Mouse (Mus musculus) intestine, embryonic 15.5 days (tissue): Measurements from ENCODE around the gene Slco4a1. TPM values are rescaled to one million over a fixed set of nuclear protein-coding genes. Genes with fewer than 3 reads are reported as not detected.
A peak's percentile ranks its signal among the peaks of the same experiment; 100 is the strongest.

ENCODE experiments used
- ATAC-seq: fragments of 200-750 bp; cut with Nextera tagmentation; 2 replicates; pipeline ENCODE4 v1.8.0; 2017; ENCODE audit warnings: moderate TSS enrichment, moderate library complexity
- H3K27ac ChIP-seq: fragments of 300-500 bp; sonication (generic); 2 replicates; pipeline ENCODE4 v1.5.1; 2015; ENCODE audit warnings: mild to moderate bottlenecking, inconsistent platforms
- H3K27me3 ChIP-seq: fragments of 300-500 bp; sonication (generic); replicated peaks from 2 replicates; pipeline ENCODE4 v1.6.1; 2015; ENCODE audit warnings: inconsistent platforms
- H3K36me3 ChIP-seq: fragments of 300-500 bp; sonication (generic); 2 replicates; pipeline ENCODE4 v1.6.1; 2015; ENCODE audit warnings: inconsistent platforms
- H3K4me1 ChIP-seq: fragments of 300-500 bp; sonication (generic); replicated peaks from 2 replicates; pipeline ENCODE4 v1.6.1; 2015; ENCODE audit warnings: inconsistent platforms
- H3K4me2 ChIP-seq: fragments of 300-500 bp; sonication (generic); replicated peaks from 2 replicates; pipeline ENCODE4 v1.6.1; 2015; ENCODE audit warnings: mild to moderate bottlenecking, inconsistent platforms
- H3K4me3 ChIP-seq: fragments of 300-500 bp; sonication (generic); replicated peaks from 2 replicates; pipeline ENCODE4 v1.5.1; 2015; ENCODE audit warnings: inconsistent platforms
- H3K9ac ChIP-seq: fragments of 300-500 bp; sonication (generic); 2 replicates; pipeline ENCODE4 v1.6.1; 2015; ENCODE audit warnings: inconsistent platforms
- H3K9me3 ChIP-seq: fragments of 300-500 bp; sonication (generic); 2 replicates; pipeline ENCODE4 v1.6.1; 2016; ENCODE audit warnings: inconsistent platforms
- WGBS: fragments of 180-500 bp; shearing (Covaris S2); methylation state at CpG from one replicate; pipeline ENCODE4 v1.1.7; 2015; 5-methylcytosine and 5-hydroxymethylcytosine counted together
- polyA plus RNA-seq: library from polyadenylated mRNA; unstranded; fragments of >200 nt; fragmentation: Nextera tagmentation; extraction: Ambion mirVana; gene quantifications from 2 replicates; pipeline ENCODE4 v1.2.1, GENCODE M21; 2015

Slco4a1 gene
- polyA plus RNA-seq, 1 experiment from 2014 or later: 2.3 TPM

DNA sequence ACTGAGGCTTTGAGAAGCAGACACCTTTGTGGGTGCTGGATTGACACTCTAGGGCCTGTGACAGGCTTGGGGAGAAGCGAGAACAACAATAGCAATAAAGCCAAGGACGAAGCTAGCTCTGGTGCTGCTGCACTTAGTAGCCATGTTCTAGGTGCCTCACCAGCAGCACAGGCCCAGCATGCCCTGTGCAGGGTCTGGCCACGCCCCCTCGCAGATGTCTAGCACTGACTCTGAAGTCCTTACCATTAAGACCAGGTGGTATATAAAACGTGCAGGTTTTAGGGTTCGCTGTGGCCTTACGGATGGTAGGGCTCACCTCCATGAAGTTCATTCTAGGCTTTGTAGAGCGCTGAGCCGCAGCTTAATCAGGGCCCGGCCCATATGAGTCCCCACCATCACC, 23.3 kb upstream of the Slco4a1 start:
- H3K9ac ChIP-seq: no peak overlapping the region
- no peak overlapping the region for H3K4me3 ChIP-seq
- H3K27ac ChIP-seq: no peak overlapping the region
- no peaks in the 10 kb centered on the region; the same call in 1 of the 2 replicates for H3K27me3 ChIP-seq
- no peaks in the 10 kb centered on the region for H3K36me3 ChIP-seq
- ATAC-seq: no peak
- no peak overlapping the region for H3K4me2 ChIP-seq
- no peaks in the 10 kb centered on the region for H3K4me1 ChIP-seq
- 68% methylated on average over 10 of the region's 10 CpGs for WGBS
- H3K9me3 ChIP-seq: no peaks in the 10 kb centered on the region

DNA sequence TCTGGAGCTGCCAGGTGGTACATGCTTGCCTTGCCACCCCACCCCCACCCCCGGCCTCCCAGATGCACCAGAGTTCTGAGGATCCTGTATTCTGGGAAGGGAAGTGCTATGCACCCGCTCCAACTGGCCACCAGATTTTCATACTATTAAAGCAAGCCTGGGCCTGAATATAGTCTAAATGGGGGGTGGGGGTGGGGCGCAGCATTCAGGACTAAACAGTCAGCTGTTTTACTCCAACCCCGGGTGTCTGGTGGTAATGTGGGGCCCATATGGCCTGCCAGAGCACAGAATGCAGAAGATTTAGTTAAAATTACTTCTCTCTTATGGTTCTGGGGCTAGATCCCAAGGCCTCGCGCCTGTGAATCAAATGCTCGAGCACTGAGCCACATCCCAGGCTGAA, 22.7 kb upstream of the Slco4a1 start:
- Histone ChIP-seq H3K9ac (no peak overlapping the region), H3K9me3 (no peaks in the 10 kb centered on the region), H3K27me3 (no peaks in the 10 kb centered on the region; the same call in 1 of the 2 replicates), H3K4me2 (no peak overlapping the region), H3K4me3 (no peak overlapping the region), H3K36me3 (no peaks in the 10 kb centered on the region), H3K4me1 (no peaks in the 10 kb centered on the region), H3K27ac (no peak overlapping the region)
- WGBS: 72% methylated on average over 7 of the region's 7 CpGs
- ATAC-seq: no peak

GRCm38 (mm10) chr2:180435341-180435926, 20.6 kb upstream of the Slco4a1 start:
- H3K27me3 ChIP-seq: no peaks in the 10 kb centered on the region
- H3K9ac ChIP-seq: no peak overlapping the region
- no peaks in the 10 kb centered on the region for H3K4me1 ChIP-seq
- H3K4me2 ChIP-seq: no peak overlapping the region
- H3K27ac ChIP-seq: no peak overlapping the region
- no peak overlapping the region for H3K4me3 ChIP-seq
- 51% methylated on average over 4 of the region's 4 CpGs for WGBS
- H3K36me3 ChIP-seq: no peaks in the 10 kb centered on the region
- no peak for ATAC-seq
- H3K9me3 ChIP-seq: no peaks in the 10 kb centered on the region

- no peak for ATAC-seq
- no peak overlapping the region for H3K27ac ChIP-seq
- 57% methylated on average over 5 of the region's 5 CpGs for WGBS
Measured at GRCm38 (mm10) chr2:180437149-180437864, 18.7 kb upstream of the Slco4a1 start.

GRCm38 (mm10) chr2:180439791-180440190, 16.3 kb upstream of the Slco4a1 start:
- no peaks in the 10 kb centered on the region for H3K9me3 ChIP-seq
- H3K9ac ChIP-seq: no peak overlapping the region
- H3K4me2 ChIP-seq: no peak overlapping the region
- no peaks in the 10 kb centered on the region for H3K36me3 ChIP-seq
- no peak for ATAC-seq
- no peak overlapping the region for H3K4me3 ChIP-seq
- no peaks in the 10 kb centered on the region for H3K27me3 ChIP-seq
- WGBS: 69% methylated on average over 3 of the region's 3 CpGs
- no peak overlapping the region for H3K27ac ChIP-seq
- no peaks in the 10 kb centered on the region for H3K4me1 ChIP-seq

More at GRCm38 (mm10) chr2:180437149-180437864, 18.7 kb upstream of the Slco4a1 start:
- H3K4me3 ChIP-seq: no peak overlapping the region
- H3K4me1 ChIP-seq: no peaks in the 10 kb centered on the region
- no peaks in the 10 kb centered on the region for H3K9me3 ChIP-seq
- H3K4me2 ChIP-seq: no peak overlapping the region
- no peaks in the 10 kb centered on the region for H3K36me3 ChIP-seq
- no peak overlapping the region for H3K9ac ChIP-seq
- H3K27me3 ChIP-seq: no peaks in the 10 kb centered on the region

GRCm38 (mm10) chr2:180440596-180441332, 15.3 kb upstream of the Slco4a1 start:
- Histone ChIP-seq H3K4me2 (no peak overlapping the region), H3K4me3 (no peak overlapping the region), H3K36me3 (no peaks in the 10 kb centered on the region), H3K27me3 (no peaks in the 10 kb centered on the region), H3K9me3 (no peaks in the 10 kb centered on the region), H3K4me1 (no peaks in the 10 kb centered on the region), H3K9ac (no peak overlapping the region), H3K27ac (no peak overlapping the region)
- ATAC-seq: no peak
- WGBS: 59% methylated on average over 9 of the region's 9 CpGs

DNA sequence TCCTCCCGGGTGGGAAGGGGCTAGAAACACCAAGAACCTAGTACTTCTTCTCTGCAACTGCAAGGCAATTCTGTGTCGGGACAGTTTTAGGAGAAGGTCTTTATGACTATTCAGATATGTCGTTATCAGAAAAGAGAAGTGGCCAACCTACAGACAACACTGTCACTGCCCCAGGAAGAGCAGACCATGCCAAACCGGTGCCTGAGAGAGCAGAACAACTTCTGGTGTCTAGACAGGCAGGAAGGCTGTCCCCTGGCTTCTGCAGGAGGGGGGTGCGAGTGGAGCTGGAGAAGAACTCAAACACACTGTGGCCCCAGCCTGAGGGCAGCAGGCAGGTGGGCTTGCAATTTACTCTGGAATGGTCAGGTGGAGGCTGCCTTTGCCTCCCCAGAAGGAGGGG, 14.0 kb upstream of the Slco4a1 start:
- H3K4me2 ChIP-seq: no peak overlapping the region
- no peaks in the 10 kb centered on the region for H3K27me3 ChIP-seq
- no peaks in the 10 kb centered on the region for H3K9me3 ChIP-seq
- H3K4me1 ChIP-seq: no peaks in the 10 kb centered on the region
- ATAC-seq: no peak
- 59% methylated on average over 5 of the region's 5 CpGs for WGBS
- no peaks in the 10 kb centered on the region for H3K36me3 ChIP-seq
- H3K27ac ChIP-seq: no peak overlapping the region
- no peak overlapping the region for H3K4me3 ChIP-seq
- no peak overlapping the region for H3K9ac ChIP-seq

DNA sequence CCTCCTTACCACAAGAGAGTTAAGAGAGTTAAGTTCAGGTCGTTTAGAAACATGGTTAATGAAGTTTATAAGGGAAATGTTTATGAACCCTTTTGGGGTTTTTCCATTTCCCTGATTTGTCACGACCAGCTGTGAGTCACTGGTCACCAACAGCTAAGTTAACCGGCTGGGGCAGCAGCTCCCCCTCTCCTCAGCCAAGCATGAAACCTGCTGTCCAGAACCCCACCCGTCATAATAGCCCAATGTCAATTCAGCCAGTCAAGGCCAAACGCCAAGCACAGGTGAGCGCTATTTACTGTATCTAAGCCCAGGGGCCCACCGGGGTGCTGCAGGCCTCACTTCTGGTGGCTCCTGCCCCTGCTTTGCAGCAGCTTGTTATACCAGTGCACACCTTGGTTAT, 12.2 kb upstream of the Slco4a1 start:
- Histone ChIP-seq H3K4me1 (no peaks in the 10 kb centered on the region), H3K4me3 (no peak overlapping the region), H3K27me3 (no peaks in the 10 kb centered on the region), H3K9me3 (no peaks in the 10 kb centered on the region), H3K27ac (no peak overlapping the region), H3K36me3 (no peaks in the 10 kb centered on the region), H3K4me2 (no peak overlapping the region), H3K9ac (no peak overlapping the region)
- peak; percentile 60; the same call in 1 of the 2 replicates for ATAC-seq
- 41% methylated on average over 7 of the region's 7 CpGs for WGBS

- H3K4me2 ChIP-seq: no peak overlapping the region
- no peak overlapping the region for H3K27ac ChIP-seq
- H3K4me3 ChIP-seq: no peak overlapping the region
- no peaks in the 10 kb centered on the region for H3K36me3 ChIP-seq
- WGBS: 38% methylated on average over 9 of the region's 9 CpGs
- H3K9ac ChIP-seq: no peak overlapping the region
- no peak for ATAC-seq
- H3K4me1 ChIP-seq: no peaks in the 10 kb centered on the region
- H3K9me3 ChIP-seq: no peaks in the 10 kb centered on the region
- no peaks in the 10 kb centered on the region for H3K27me3 ChIP-seq
Measured at GRCm38 (mm10) chr2:180444957-180445785, 10.9 kb upstream of the Slco4a1 start.

DNA sequence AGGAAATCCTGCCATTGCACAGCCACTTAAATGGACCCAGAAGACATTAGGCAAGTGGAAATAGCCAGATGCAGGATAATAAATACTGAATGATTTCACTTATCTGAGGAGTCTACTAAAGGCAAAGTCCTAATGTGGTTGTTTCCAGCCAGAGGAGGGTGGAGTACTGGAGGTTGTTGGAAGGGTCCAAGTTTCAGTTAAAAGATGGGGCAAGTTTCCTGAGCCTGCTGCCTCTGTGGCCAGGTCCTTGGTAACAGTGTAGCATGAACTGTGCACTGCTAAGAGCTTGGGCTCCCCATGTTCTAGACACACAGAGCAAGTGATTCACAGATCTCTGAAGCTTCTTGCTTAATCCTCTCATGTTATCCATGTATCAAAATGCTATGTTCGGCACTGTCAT, 10.1 kb upstream of the Slco4a1 start:
- ATAC-seq: 0 out of 2 replicates have a peak, but pooled peaks have one; percentile 9

DNA sequence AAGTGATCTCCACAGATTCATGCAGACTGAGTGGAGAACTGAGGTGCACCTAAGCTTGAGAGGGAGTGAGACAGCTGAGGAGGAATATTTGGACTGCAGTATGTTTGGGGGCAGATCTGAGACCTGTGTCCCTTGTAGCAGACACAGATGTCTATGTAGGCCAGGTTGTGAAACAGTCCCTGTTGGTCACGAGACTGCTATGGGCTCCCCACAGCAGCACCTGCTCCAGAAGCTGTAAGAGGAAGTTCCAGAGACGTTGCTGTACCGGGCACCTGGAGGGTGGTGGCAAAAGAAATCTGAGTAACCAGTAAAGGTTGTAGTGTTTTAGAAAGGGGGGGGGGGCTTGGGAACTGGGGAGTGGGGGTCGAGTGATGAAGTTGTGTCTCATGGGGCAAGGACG, 7.0 kb upstream of the Slco4a1 start:
- Histone ChIP-seq H3K9me3 (no peaks in the 10 kb centered on the region), H3K27me3 (no peaks in the 10 kb centered on the region), H3K4me1 (no peaks in the 10 kb centered on the region), H3K4me3 (no peak overlapping the region), H3K36me3 (no peaks in the 10 kb centered on the region), H3K4me2 (no peak overlapping the region), H3K9ac (no peak overlapping the region), H3K27ac (no peak overlapping the region)
- 70% methylated on average over 5 of the region's 5 CpGs for WGBS
- no peak for ATAC-seq

More for the DNA sequence above, 10.1 kb upstream of the Slco4a1 start:
- 88% methylated on average over 1 of the region's 1 CpGs for WGBS
- Histone ChIP-seq H3K4me3 (no peak overlapping the region), H3K9ac (no peak overlapping the region), H3K4me2 (no peak overlapping the region), H3K4me1 (no peaks in the 10 kb centered on the region), H3K27ac (no peak overlapping the region), H3K9me3 (no peaks in the 10 kb centered on the region), H3K36me3 (no peaks in the 10 kb centered on the region), H3K27me3 (no peaks in the 10 kb centered on the region)

DNA sequence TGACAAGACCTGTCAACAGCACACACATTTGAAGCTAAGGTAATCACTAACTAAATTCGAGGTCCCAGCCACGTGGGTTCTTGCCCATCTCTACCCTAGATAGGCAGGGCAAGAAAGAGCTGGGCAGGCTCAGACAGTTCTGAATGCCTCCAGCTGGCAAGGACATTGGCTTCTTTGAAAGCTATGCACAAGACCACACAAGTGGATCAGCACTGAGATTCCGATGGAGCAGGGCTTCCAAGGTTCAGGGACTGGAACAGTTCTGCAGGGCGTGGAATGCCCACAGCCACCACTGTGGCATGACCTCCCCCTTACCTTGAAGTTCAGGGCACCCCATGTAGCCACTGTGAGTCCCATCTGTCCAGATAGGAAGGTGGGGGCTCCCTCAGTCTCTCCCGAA, 5.5 kb upstream of the Slco4a1 start:
- H3K9me3 ChIP-seq: no peaks in the 10 kb centered on the region
- H3K9ac ChIP-seq: no peak overlapping the region
- no peak overlapping the region for H3K27ac ChIP-seq
- no peak overlapping the region for H3K4me3 ChIP-seq
- H3K4me2 ChIP-seq: no peak overlapping the region
- WGBS: 79% methylated on average over 5 of the region's 5 CpGs
- H3K36me3 ChIP-seq: no peaks in the 10 kb centered on the region
- peaks cover under 1% of the 10 kb centered on the region; the same call in 1 of the 2 replicates for H3K27me3 ChIP-seq
- ATAC-seq: no peak
- H3K4me1 ChIP-seq: peaks cover under 1% of the 10 kb centered on the region; the same call in 1 of the 2 replicates
